Mouse (Mus musculus) right cerebral cortex, adult 2 months (tissue): ENCODE data around the gene Slc6a9.

Experiments
- DNase-seq, 2 experiments: peaks; one replicate each; pipeline ENCODE4 v3.0.0; 2021 to 2022; ENCODE audit warnings: low spot score in 2 of 2

Slc6a9 gene

GRCm38 (mm10) chr4:117840821-117841220, 6.5 kb downstream of the Slc6a9 start:
- DNase-seq, result no peak

GRCm38 (mm10) chr4:117841566-117841965, 7.3 kb downstream of the Slc6a9 start:
- no peak for DNase-seq

- DNase-seq, result no peak
These were observed 8.8 kb downstream of the Slc6a9 start for GRCm38 (mm10) chr4:117843101-117843500.

- DNase-seq, result no peak
These were observed 10.2 kb downstream of the Slc6a9 start for GRCm38 (mm10) chr4:117844467-117844866.

GRCm38 (mm10) chr4:117845316-117845715, 11.0 kb downstream of the Slc6a9 start:
- DNase-seq, result no peak

GRCm38 (mm10) chr4:117846261-117846660, 12.0 kb downstream of the Slc6a9 start:
- DNase-seq, result no peak

GRCm38 (mm10) chr4:117847011-117847410, 12.7 kb downstream of the Slc6a9 start:
- DNase-seq, result no peak

GRCm38 (mm10) chr4:117849063-117849462, 14.8 kb downstream of the Slc6a9 start:
- DNase-seq, result no peak

GRCm38 (mm10) chr4:117849506-117849905, 15.2 kb downstream of the Slc6a9 start:
- no peak for DNase-seq

- no peak for DNase-seq
These were observed 15.9 kb downstream of the Slc6a9 start for GRCm38 (mm10) chr4:117850176-117850575.

GRCm38 (mm10) chr4:117850871-117851270, 16.6 kb downstream of the Slc6a9 start:
- no peak for DNase-seq

- DNase-seq, result no peak
These were observed 18.0 kb downstream of the Slc6a9 start for GRCm38 (mm10) chr4:117852152-117852868.

- DNase-seq, result no peak
These were observed 20.8 kb downstream of the Slc6a9 start for GRCm38 (mm10) chr4:117855146-117855545.

GRCm38 (mm10) chr4:117858794-117859193, 24.5 kb downstream of the Slc6a9 start:
- peak in 1 of 2 experiments; percentile 53 for DNase-seq

- DNase-seq, result no peak
These were observed 26.3 kb downstream of the Slc6a9 start for GRCm38 (mm10) chr4:117860570-117860969.

GRCm38 (mm10) chr4:117862823-117863222, 28.5 kb downstream of the Slc6a9 start:
- peak; percentile 54 to 64 for DNase-seq

- DNase-seq, result no peak
These were observed 31.8 kb downstream of the Slc6a9 start for GRCm38 (mm10) chr4:117866083-117866482.

GRCm38 (mm10) chr4:117867000-117867399, 32.7 kb downstream of the Slc6a9 start:
- DNase-seq, result no peak

- DNase-seq, result peak in 1 of 2 experiments; percentile 61
These were observed 33.5 kb downstream of the Slc6a9 start for GRCm38 (mm10) chr4:117867823-117868222.

GRCm38 (mm10) chr4:117869317-117869716, 35.0 kb downstream of the Slc6a9 start:
- DNase-seq, result no peak

GRCm38 (mm10) chr4:117870437-117870836, 36.1 kb downstream of the Slc6a9 start:
- no peak for DNase-seq

GRCm38 (mm10) chr4:117871787-117872186, 37.5 kb downstream of the Slc6a9 start:
- no peak for DNase-seq

- DNase-seq, result no peak
These were observed 38.2 kb downstream of the Slc6a9 start, which contains the start of gene Ccdc24 for GRCm38 (mm10) chr4:117872471-117872886. Gene Ccdc24, minus strand, starts transcription at chr4:117872557.

GRCm38 (mm10) chr4:117873615-117874014, 39.3 kb downstream of the Slc6a9 start:
- no peak for DNase-seq
